Mouse (Mus musculus) kidney, adult 18-20 months (tissue): ENCODE measurements around the gene Tmtc2.

ENCODE experiments used
- DNase-seq: peaks from one replicate; pipeline ENCODE4 v3.0.0; 2021

Gene Tmtc2

DNA sequence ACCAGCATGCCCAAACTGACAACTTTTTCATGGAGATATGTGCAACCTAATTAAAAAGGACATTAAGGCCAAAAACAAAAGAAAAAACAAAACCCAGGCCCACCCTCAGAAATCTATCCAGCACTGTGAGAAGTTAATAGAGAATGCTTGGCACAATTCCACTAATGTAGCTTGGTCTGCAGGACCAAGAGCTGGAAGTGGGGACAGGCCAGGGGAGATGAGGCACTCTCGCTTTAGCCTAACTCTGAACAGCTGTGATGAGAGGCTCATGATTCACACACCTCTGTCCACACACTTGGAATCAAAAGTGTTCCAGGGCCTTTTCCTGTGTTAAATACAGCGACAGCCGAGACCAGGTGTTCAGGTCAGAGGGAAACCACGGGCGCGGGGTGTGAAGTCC, 79.0 kb downstream of the Tmtc2 start:
- no peak for DNase-seq

DNA sequence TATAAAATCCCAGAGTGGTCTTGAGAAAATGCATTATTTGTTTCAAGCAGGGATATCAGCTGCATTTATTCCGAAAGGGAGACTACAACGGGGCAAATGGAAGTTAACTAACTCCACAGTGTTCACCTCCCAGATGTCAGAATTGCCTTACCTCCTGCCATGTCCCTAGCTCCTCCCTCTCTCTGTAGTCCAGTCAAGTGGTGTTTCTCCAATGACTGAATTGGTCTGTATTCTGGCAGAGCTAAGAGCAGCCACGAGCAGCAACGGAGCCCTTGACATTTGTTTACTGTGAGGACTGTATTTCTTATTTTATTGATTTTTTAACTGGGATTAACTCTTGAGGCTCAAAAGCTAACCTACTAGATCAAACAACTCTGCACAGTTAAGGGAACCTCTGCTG, 81.8 kb downstream of the Tmtc2 start:
- no peak for DNase-seq

DNA sequence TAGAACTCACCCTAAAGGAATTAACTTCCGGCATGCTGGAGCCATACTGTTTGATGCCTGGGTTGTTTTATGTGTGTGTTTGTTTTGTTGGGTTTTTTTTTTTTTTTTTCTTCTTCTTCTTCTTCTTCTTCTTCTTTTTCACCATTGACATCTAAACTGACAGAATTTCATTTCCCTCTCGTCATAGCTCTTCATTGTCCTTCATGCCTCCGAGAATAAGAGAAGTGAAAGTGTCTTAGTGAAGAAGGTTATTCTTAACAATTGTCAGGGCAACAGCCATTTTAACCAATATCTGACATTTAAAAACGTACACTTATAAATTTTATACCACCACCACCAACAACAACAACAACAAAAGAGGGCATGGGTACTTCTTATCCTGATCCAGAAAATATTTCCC, 83.5 kb downstream of the Tmtc2 start:
- DNase-seq = no peak

DNA sequence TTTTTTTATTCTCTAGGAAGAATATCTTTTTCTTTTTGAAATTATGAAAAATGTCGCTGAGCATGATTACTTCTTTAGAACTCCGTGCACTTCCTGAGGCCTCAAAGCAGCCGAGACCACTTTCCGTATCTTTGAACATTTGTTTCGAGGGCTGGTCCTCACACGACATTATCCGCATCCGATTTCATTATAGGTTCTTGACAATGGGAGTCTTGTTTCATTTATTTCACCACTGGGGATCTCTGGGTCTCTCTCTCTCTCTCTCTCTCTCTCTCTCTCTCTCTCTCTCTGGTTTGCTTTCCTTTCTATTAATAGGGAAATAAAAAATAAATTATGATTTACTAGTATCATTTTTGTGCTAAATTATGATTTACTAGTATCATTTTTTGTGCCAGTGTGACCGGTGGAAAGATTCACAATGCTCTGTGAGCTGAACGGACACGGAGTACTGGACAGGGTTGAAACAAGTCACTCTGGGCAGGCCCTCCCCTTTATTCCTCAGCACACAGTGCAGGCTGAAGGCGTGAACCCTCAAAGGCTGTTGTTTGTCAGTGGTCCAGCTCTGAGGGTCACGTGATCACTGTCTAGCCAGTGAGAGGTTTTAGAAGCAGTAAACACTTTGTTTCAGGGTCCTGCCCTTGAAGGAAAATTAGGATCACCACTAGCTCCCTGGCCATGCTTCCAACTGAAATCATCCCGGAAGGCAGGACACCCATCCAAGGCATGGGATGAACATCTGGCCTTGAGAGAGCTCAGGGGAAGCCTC, 84.1 kb downstream of the Tmtc2 start:
- no peak for DNase-seq

DNA sequence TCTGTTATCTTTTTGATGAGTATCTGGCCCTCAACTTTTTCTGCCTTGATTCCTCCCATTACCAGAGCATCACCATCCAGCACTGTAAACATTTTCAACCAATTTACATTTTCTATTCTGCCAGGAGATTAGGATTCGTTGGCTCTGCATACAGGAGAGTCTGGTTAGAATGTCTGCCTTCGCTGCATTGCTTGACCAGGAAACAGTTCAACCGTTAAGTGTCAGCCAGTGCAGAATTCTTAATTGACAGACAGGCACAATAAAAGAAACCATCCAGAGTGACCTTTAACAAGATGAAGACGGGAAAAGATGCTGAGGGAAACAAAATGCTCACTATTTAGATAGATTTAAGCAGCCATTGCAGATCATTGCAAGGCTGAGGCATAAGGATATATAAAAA, 87.3 kb downstream of the Tmtc2 start:
- no peak for DNase-seq

DNA sequence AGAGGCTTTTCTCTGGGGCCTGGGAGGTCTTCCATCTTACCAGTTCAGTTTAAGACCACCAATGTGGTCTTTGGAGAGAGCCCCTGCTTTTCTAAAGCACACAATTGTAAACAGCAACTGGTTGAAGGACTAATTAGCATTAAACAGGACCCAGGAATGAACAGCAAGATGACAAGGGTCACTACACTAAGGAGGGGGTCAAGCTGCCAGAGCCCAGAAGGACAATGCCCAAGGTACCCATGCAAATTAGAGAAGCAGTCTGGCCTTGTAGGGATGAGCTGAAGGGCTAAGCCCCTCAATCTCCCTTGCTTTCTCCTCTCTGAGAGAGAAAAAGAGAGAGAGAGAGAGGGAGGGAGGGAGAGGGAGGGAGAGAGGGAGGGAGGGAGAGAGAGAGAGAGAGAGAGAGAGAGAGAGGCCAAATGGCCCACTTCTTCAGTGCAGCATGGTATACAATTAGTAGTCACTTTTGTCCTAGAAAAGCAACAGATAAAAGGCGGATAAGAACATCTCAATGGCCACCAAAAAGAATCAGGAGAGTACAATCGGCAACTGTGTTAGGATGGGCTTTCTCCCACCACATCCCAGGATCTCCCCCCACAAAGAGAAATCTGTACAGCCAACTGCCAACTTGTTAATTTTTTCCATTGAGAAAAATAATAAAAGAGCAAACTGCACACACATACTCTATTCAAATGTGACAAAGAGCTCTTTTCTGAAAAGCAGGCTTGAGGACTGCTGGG, 89.7 kb downstream of the Tmtc2 start:
- no peak for DNase-seq

DNA sequence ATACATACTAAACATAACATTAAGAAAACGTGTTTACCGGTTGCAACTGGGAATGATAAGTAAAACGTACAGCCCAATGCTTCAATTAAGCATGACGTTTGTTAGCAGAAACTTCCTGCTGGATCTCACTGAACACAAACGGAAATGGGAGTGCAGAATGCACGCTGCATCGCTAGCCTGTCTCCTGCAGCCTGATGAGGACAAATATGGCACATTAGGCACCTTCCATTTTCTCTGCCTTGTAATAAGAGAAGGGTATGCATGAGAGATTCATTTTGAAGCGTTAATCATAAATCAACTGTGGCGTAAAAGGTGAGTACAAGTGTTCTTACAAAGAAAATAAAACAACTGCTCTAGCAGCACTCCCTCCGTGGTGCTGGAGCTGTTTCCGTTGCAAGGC, 94.5 kb downstream of the Tmtc2 start:
- DNase-seq = no peak

DNA sequence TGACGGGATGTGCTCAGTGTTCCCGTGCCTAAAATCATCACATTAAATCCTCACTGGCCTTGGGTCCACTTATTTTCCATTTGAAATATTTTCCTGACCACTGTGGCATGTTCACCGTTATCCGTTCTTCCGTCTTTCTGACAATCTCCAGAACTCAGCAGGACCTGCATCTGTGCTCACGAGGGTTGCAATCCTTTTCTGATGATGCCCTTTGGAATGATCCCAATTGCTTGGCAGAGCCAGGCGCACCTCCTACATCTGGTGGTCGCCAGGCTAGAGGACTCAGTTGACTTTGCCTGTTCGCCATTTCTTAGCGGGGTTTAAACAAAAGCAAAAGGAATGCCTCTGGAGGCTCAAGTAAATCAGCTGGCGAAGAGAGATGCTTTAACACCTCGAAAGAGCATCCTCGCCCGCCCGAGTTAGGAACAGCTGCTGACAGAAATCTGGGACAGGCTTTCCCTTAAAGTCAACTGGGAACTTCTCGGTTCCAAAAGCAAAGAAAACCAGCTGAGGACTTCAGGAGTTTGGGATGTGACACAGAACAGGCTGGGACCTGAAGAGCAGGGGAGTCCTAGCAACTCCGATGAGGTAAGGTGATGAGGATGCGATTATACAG, 96.5 kb downstream of the Tmtc2 start:
- no peak for DNase-seq

DNA sequence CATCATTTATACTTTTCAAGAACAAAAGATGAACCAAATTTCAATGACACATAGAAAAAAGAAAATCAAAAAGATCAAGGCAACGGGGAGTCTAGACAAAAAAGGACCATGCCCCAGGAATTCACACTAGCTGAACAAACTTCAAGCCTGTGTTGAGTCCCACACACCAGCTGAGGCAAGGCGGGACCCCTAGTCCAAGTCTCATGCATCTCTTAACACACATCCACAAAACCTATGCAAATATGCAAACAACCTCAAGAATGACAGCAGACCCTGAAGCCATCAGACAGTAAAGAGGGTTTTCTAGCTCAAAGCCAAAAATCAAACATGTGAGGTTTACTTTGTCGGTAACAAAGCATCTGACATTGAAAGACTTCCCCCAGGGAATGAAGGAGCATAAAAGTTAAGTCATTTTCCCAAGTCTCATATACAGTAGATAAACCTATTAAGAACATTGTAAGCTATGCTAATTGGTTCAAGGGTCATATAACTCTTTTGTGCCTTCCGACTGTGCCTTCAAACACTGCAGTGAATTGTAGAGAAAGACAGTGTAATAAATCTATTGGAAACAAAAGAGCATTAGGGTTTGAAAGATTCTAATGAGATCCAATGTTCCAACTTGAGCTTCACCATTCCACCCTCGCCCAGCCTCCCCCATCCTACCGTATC, 100.0 kb downstream of the Tmtc2 start:
- DNase-seq = no peak

DNA sequence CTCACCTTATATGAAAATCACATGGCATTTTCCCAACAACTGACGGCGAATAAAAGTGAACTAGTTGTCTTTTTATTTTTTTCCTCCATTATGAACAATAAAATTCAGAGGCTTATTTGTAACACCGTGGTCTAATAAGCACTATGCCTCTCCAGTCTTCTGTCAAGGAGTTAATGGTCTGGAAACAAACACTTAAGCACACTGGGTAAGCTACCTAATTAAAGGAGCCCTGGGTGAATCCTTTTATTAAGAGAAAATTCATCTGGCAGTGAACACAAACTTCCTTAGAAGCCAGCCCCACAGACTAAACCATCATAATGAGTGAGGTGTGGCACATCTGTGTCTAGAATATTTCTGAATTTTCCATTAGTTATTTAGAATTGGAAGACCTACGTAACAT, 109.9 kb downstream of the Tmtc2 start:
- no peak for DNase-seq

DNA sequence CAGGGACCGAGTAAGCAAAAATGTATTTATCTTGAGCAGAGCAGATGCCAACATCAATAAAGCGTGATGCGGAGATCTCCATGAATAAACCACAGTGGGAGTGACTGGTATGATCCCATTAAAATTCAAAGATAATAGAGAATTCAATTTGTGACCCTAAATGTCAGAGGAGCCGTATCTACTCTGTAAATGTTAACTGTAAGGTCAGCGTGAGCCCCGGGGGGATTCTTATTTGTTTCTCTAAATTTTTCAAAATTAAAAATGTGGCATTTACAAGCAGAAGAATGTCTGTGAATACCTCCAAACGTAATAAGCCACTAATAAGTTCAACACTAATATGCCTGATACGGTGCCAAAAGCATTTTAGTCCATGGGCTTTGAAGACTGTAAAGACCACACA, 120.8 kb downstream of the Tmtc2 start:
- DNase-seq = no peak

DNA sequence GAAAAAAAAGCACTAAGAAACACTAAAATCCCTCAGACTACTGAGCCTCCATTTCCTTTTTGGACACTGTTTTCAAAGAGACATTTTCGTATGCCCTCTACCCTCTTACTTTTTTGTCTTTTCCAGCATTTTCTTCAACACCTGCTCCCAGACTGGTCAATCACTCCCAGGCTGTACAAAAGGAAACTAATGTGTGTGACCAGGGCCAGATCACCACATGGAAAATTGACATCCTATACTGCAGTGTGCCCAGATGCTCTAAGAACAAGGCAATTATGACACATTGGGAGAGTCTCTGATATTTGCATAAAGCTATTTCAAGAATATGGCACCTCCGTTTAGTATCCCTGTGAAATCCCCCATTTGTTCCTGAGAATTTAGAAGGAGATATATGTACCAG, 127.1 kb downstream of the Tmtc2 start:
- no peak for DNase-seq

DNA sequence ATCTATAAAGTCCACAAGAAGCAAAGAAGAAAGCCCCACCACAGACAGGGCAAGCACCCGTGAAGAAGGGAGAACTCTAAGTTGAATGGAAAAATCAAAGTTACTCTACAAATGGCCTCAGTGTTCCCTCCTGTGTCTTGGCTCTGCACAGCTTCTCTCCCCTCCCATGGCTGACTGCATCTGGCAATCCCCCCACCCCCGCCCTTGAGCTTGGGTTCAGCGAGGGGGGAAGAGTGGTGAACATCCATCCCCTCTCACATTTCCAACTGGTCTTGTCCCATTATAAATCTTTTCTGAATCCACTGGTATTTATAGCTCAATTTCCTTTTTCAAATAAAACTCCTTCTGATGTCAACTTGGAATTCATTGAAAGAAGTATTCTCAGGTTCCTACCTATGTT, 129.9 kb downstream of the Tmtc2 start:
- DNase-seq = no peak

DNA sequence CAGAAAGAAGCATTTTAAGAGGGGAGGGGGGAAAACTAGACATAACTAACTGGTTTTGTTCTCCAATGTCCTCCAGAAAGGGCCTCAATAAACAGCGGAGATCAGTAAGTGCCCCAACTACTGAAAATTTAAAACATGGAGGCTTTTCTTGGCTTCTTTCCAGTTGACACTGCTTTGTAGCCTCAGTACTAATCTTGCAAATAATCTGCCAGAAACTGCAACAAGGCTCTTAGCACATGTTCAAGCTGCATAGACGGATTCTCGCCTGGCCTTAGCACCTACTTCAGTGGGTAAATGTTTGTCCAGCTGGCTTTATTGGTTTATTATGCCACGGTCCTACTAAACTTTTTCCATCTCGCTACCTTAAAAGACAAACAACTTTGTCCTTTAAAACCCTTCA, 139.4 kb downstream of the Tmtc2 start:
- no peak for DNase-seq

DNA sequence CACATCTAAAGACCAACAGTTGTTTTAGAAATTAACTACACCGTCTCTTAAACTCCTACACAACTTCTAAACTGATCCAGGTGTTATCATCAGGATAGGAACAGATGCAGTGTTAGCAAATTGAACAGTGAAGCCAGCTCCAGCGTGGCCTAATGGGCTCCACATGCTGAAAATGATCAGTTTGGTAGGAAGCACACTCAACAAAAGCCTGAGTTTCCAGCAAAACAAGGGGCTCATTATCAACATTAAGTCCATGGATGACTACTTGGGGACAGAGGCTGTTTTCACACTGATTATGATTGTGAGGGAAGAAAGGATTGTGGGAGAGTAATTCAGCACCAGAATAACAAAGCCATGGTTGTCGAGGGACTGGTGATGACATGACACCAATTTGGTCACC, 143.4 kb downstream of the Tmtc2 start:
- DNase-seq = no peak

DNA sequence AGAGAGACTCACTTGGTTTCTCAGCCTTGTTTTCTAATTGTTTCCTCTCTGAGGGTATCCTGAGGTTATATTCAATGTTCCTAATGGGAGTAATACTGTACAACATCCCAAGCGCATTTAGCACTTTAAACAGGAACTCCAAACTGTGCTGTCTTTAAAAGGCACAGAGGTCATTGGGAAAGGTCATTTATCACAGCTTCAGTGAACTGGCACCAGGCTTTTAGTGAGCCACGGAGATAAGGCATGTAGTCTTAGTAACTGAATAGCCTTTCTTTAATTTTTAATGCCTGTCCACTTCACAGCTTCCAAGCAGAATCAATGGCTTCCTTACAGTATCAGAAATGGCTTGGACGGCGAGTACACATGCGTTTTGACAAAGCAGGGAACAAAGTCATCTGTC, 144.0 kb downstream of the Tmtc2 start:
- DNase-seq = no peak

DNA sequence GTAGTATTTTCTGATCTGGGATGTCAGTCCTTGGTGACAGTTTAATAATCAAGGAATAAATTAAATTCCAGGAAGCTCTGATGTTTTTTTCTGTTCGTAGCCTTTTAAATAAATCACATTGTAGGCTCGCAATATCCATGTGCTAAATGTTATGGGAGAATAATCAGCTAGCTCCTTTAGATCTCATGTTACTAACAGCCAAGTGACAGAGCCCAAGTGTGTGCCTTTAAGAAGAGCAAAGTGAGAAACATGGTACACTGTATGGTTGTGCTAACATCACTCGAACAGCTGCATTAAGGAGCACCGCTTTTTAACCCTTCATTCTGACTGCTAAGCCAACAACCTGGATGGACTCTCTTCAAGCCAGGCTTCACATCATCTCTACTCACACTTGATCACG, 146.2 kb downstream of the Tmtc2 start:
- DNase-seq = no peak

DNA sequence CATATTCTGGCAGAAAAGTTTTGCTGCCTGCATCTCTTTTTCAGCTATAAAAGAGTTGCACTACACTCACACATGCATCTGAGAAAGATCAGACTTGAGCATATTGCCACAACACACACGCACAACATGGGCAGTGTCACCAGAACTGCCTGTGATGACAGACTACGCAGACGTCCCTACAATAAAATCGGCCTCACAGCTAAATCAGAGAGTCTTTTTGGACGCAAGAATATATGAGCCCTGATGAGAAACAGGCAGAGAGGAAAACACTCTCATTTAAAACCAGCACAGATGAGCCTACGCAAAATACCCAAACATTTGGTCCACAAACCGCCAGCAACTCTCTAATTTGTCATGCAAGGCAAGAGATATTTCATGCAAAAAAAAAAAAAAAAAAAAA, 146.6 kb downstream of the Tmtc2 start:
- no peak for DNase-seq

DNA sequence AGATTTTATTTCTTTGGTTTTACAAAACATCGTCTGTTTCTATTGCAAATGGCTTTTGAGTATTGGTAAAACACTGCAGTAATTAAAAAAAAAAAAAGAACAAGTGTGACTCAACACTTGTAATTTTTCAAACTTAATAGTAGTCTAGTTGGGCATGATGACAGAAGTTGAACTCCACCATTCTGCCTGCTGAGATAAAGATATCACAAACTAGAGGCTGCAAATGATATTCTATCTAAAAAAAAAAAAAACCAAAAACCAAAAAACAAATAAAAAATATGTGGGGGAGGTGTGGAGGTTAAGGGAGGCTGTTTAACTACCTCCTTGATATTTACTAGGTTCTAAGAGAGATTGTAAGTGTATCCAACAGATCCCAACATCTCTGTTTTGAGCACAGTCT, 149.2 kb downstream of the Tmtc2 start:
- DNase-seq = no peak

DNA sequence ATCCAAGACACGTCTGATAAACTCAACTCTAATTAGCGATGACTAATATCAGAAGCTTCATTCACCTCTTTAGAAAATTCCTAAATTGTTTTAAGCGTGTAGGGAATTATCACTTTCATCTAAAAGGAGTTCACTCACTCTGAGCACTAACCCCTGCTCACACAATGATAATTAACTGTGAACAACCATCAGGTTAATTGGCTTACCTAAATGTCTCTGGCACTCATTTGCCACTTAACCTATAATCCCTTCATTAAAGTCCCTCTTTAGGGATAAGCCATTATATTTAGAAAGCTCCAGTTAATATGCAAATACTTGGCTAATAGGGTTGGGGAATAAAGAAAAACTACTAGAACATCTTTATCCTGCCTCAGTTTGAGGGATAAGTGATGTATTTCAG, 151.1 kb downstream of the Tmtc2 start:
- no peak for DNase-seq

DNA sequence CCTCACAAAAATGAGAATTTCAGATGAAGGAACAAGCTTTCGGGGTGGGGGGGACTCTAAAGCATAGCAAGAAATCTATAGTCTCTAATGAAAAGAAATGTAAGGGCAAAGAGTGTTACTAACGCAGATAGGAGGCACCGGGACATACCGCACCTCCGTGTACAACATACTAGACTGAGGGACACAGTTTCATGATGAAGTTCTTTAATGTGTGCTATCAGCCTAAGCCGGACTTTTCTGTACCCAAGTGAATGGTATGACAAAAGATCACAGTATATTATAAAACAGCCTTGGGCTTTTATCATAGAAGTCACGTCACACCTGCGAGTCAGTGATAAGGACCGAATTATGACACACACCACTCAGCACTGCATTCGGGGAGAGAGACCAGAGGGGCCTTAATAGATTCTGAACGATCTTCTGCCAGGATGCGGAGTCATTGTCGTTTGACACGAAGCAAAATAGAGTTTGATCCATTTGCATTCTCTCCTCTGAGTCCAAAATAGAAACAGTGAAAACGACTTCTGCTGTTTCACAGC, 156.3 kb downstream of the Tmtc2 start:
- DNase-seq = no peak

DNA sequence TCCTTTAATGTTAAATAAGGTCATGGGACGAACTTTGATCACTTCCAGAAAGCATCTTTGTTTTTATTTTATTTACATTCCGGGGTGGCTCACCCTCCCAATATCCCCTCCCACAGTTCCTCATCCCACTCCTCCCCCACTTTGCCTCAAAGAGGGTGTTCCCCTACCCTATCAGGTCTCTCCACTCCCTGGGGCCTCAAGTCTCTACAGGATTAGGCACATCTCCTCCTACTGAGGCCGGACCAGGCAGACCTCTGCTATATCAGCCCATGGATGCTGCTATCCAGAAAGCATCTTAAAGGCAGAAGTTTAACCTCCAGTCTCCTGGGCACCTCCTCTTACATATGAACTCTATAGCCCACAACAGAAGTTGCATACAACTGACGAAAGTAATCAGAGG, 157.7 kb downstream of the Tmtc2 start:
- no peak for DNase-seq

DNA sequence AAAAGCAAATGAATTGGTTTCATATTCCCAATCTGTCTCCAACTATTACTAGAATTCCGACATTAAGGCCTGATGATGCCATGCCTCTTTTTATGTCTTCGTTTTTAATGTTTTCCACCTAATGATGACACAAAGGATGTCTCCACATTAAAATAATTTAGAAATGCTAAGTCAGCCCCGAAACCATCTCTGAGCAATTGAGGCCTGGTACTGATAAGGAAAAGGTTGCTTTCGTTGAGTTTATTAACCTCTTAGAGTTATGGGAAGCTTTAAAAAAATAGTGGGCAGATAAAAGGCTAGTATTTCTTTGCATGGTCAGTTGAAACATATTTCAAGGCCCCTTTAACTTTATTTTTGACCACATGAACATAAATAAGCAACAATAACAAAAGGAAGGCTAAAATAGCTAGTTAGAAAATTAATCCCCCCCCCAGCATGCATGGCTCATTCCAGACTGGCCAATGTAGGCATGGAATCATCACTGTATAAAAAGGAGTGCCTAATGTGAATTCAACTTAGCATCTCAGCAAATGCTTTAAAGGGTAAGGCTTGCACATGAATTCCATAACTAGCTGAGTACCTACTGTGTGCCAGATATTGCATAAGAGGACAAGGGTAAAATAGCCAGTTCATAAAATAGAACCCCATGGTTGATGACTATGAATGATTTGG, 168.3 kb downstream of the Tmtc2 start:
- DNase-seq = no peak
